Mouse (Mus musculus): Measurements from ENCODE around the gene 1700022I11Rik.

Gene 1700022I11Rik

GRCm38 (mm10) chr4:42969304-42969703 lies at the start of gene 1700022I11Rik:
1700022I11Rik (plus strand) TSS chr4:42969604.
- no peak for DNase-seq

GRCm38 (mm10) chr4:42920726-42921125 lies 48.7 kb upstream of the 1700022I11Rik start:
- DNase-seq, result peak; percentile 58

GRCm38 (mm10) chr4:42921536-42921935 lies 47.9 kb upstream of the 1700022I11Rik start:
- no peak for DNase-seq

GRCm38 (mm10) chr4:42922056-42922455 lies 47.3 kb upstream of the 1700022I11Rik start:
- no peak for DNase-seq

- no peak for DNase-seq
Measured at GRCm38 (mm10) chr4:42922461-42922860, 46.9 kb upstream of the 1700022I11Rik start.

- no peak for DNase-seq
Measured at GRCm38 (mm10) chr4:42924095-42924710, 45.2 kb upstream of the 1700022I11Rik start.

GRCm38 (mm10) chr4:42928209-42928608 lies 41.2 kb upstream of the 1700022I11Rik start:
- DNase-seq, result no peak

- DNase-seq, result no peak
Measured at GRCm38 (mm10) chr4:42928952-42929351, 40.5 kb upstream of the 1700022I11Rik start.

GRCm38 (mm10) chr4:42932229-42932969 lies 37.0 kb upstream of the 1700022I11Rik start:
- DNase-seq, result no peak

GRCm38 (mm10) chr4:42933630-42934029 lies 35.8 kb upstream of the 1700022I11Rik start:
- peak; percentile 79 for DNase-seq

- no peak for DNase-seq
Measured at GRCm38 (mm10) chr4:42941396-42941795, 28.0 kb upstream of the 1700022I11Rik start.

GRCm38 (mm10) chr4:42943341-42943740 lies 26.1 kb upstream of the 1700022I11Rik start:
- peak; percentile 5 for DNase-seq

- no peak for DNase-seq
Measured at GRCm38 (mm10) chr4:42944185-42944584, 25.2 kb upstream of the 1700022I11Rik start.

GRCm38 (mm10) chr4:42945043-42945442 lies 24.4 kb upstream of the 1700022I11Rik start:
- DNase-seq, result peak; percentile 16

GRCm38 (mm10) chr4:42945445-42945844 lies 24.0 kb upstream of the 1700022I11Rik start:
- DNase-seq, result no peak

GRCm38 (mm10) chr4:42945952-42946351 lies 23.5 kb upstream of the 1700022I11Rik start:
- peak; percentile 81 for DNase-seq

- no peak for DNase-seq
Measured at GRCm38 (mm10) chr4:42946733-42947290, 22.6 kb upstream of the 1700022I11Rik start.

- no peak for DNase-seq
Measured at GRCm38 (mm10) chr4:42948527-42948926, 20.9 kb upstream of the 1700022I11Rik start.

GRCm38 (mm10) chr4:42949051-42949675 lies 20.2 kb upstream of the 1700022I11Rik start:
- DNase-seq, result no peak

- peak; percentile 98 for DNase-seq
Measured at GRCm38 (mm10) chr4:42949676-42950051, 19.7 kb upstream of the 1700022I11Rik start, which contains the start of gene Dnajb5. Dnajb5 (plus strand) TSS chr4:42949814.

- peak; percentile 96 for DNase-seq
Measured at GRCm38 (mm10) chr4:42950065-42950558, 19.3 kb upstream of the 1700022I11Rik start.

GRCm38 (mm10) chr4:42951206-42952195 lies 17.9 kb upstream of the 1700022I11Rik start:
- DNase-seq, result no peak
